Mouse (Mus musculus) lung, postnatal 0 days (tissue): ENCODE data around the gene Greb1.

Experiments
- CTCF ChIP-seq: IDR thresholded peaks from 2 replicates; pipeline ENCODE4 v1.5.1; 2016; ENCODE audit warnings: antibody characterized with exemption, mild to moderate bottlenecking
- EP300 ChIP-seq: IDR thresholded peaks from 2 replicates; pipeline ENCODE4 v1.6.1; 2016; ENCODE audit warnings: antibody characterized with exemption, mild to moderate bottlenecking, control low read depth

DNA sequence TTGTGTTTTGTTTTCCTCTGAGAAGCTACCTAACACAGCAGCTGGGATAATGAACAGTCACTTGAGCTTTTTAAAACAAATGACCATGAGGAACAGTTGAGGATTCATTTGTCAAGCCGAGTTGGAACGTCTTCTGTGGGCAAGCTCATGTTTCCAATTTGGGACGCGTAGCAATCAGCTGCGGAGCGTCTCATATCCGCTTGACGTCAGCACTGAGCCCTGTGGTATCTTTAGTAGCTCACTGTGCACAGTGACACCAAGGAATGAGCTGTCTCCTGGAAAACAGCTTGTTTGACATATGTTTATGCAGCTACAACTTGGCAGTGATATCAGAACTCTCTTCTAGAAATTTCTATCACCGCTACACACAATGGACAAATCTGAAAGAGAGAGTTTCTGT, 35.5 kb upstream of the Greb1 start:
- TF ChIP-seq CTCF (peak; percentile 58), EP300 (peak; percentile 72)
